Mouse (Mus musculus) retina, embryonic 14.5 days (tissue): ENCODE results near the gene Tmem106a.
"Not testable (repeated sequence)": the region's sequence is repeated elsewhere in the genome, so short reads cannot be mapped to it uniquely, and the experiment has no call there.

Experiments used
- DNase-seq: peaks from one replicate; pipeline ENCODE4 v3.0.0-alpha.2; 2015; ENCODE audit warnings: low spot score

Tmem106a gene

GRCm38 (mm10) chr11:101602491-101602890 lies 20.4 kb downstream of the Tmem106a start:
- peak; percentile 79 for DNase-seq

GRCm38 (mm10) chr11:101604116-101604515 lies 22.1 kb downstream of the Tmem106a start:
- no peak for DNase-seq

GRCm38 (mm10) chr11:101604531-101605453 lies 22.8 kb downstream of the Tmem106a start:
- DNase-seq: peak; percentile 82

GRCm38 (mm10) chr11:101607134-101607533 lies 25.1 kb downstream of the Tmem106a start:
- not testable (repeated sequence) for DNase-seq

- DNase-seq: no peak
Measured at GRCm38 (mm10) chr11:101610445-101610844, 28.4 kb downstream of the Tmem106a start.

GRCm38 (mm10) chr11:101613596-101613995 lies 31.6 kb downstream of the Tmem106a start:
- DNase-seq: no peak

GRCm38 (mm10) chr11:101614116-101614515 lies 32.1 kb downstream of the Tmem106a start:
- DNase-seq: no peak

- DNase-seq: no peak
Measured at GRCm38 (mm10) chr11:101615380-101615779, 33.3 kb downstream of the Tmem106a start.

GRCm38 (mm10) chr11:101616104-101616503 lies 34.1 kb downstream of the Tmem106a start:
- DNase-seq: no peak

- DNase-seq: peak; percentile 24
Measured at GRCm38 (mm10) chr11:101616948-101617767, 35.1 kb downstream of the Tmem106a start.

GRCm38 (mm10) chr11:101617849-101618248 lies 35.8 kb downstream of the Tmem106a start:
- DNase-seq: peak; percentile 86

GRCm38 (mm10) chr11:101618596-101618995 lies 36.6 kb downstream of the Tmem106a start:
- DNase-seq: no peak

GRCm38 (mm10) chr11:101620022-101620655 lies 38.1 kb downstream of the Tmem106a start:
- DNase-seq: not testable (repeated sequence)

GRCm38 (mm10) chr11:101626649-101626994 lies 44.6 kb downstream of the Tmem106a start:
- no peak for DNase-seq

GRCm38 (mm10) chr11:101626995-101627856 lies 45.2 kb downstream of the Tmem106a start, which contains the start of gene Rdm1:
Gene Rdm1 (plus strand): TSS chr11:101627195.
- DNase-seq: peak; percentile 97

- DNase-seq: no peak
Measured at GRCm38 (mm10) chr11:101627857-101628559, 46.0 kb downstream of the Tmem106a start.

- DNase-seq: not testable (repeated sequence)
Measured at GRCm38 (mm10) chr11:101628733-101629417, 46.8 kb downstream of the Tmem106a start.

- DNase-seq: no peak
Measured at GRCm38 (mm10) chr11:101635660-101636059, 53.6 kb downstream of the Tmem106a start.

GRCm38 (mm10) chr11:101639761-101640160 lies 57.7 kb downstream of the Tmem106a start:
- DNase-seq: no peak
